Mouse (Mus musculus) left cerebral cortex, adult 18-20 months (tissue): Measurements from ENCODE around the gene Aqp2. TPM values are rescaled to one million over a fixed set of nuclear protein-coding genes. Genes with fewer than 3 reads are reported as not detected.

Experiments
- DNase-seq, 2 experiments: peaks; one replicate each; pipeline ENCODE4 v3.0.0; 2021 to 2022; ENCODE audit warnings: low spot score in 2 of 2, mixed read lengths in 1 of 2
- total RNA-seq, 2 experiments: library from RNA; stranded (reverse); gene quantifications; 2 replicates each; pipeline ENCODE4 v1.2.3; 2021

Aqp2 gene
- total RNA-seq, 2 experiments from 2014 or later, result not detected

GRCm38 (mm10) chr15:99615246-99615645, 36.4 kb downstream of the Aqp2 start:
- no peak for DNase-seq

- DNase-seq, result no peak
These were observed 39.7 kb downstream of the Aqp2 start for GRCm38 (mm10) chr15:99618595-99618994.

- no peak for DNase-seq
These were observed 41.0 kb downstream of the Aqp2 start for GRCm38 (mm10) chr15:99619821-99620220.

GRCm38 (mm10) chr15:99622063-99622462, 43.2 kb downstream of the Aqp2 start:
- DNase-seq, result no peak

- DNase-seq, result no peak
These were observed 52.8 kb downstream of the Aqp2 start for GRCm38 (mm10) chr15:99631618-99632017.

Other genes with a start within 250 kb of the Aqp2 start
- 1 to 10 TPM; 8.5 to 9.6 TPM for gene Fmnl3, start 208.6 kb upstream of the Aqp2 start, total RNA-seq
- 100 to 1,000 TPM; 331 to 338 TPM for gene Tmbim6, start 186.2 kb upstream of the Aqp2 start, total RNA-seq
- gene Nckap5l, start 121.3 kb upstream of the Aqp2 start, total RNA-seq, result 10 to 100 TPM; 17.0 to 19.0 TPM
- gene Bcdin3d, start 104.3 kb upstream of the Aqp2 start, total RNA-seq, result 1 to 10 TPM; 4.6 to 4.7 TPM
- gene Faim2, start 50.9 kb upstream of the Aqp2 start, total RNA-seq, result 100 to 1,000 TPM; 451 to 453 TPM
- gene Aqp5, start 11.7 kb downstream of the Aqp2 start, total RNA-seq, result under 1 TPM in 1 of 2 experiments, not detected in 1; 0.30 TPM
- under 1 TPM; 0.35 to 0.61 TPM for gene Aqp6, start 22.3 kb downstream of the Aqp2 start, total RNA-seq
- 10 to 100 TPM; 12.4 to 13.0 TPM for gene Racgap1, start 72.6 kb downstream of the Aqp2 start, total RNA-seq
- 10 to 100 TPM; 62.7 to 75.8 TPM for gene Asic1, start 91.3 kb downstream of the Aqp2 start, total RNA-seq
- gene Smarcd1, start 123.1 kb downstream of the Aqp2 start, total RNA-seq, result 100 to 1,000 TPM; 149 to 156 TPM
- gene Gm17349, start 126.4 kb downstream of the Aqp2 start, total RNA-seq, result 1 to 10 TPM; 2.6 to 6.1 TPM
- 10 to 100 TPM; 76.6 to 82.3 TPM for gene Gpd1, start 138.5 kb downstream of the Aqp2 start, total RNA-seq
- gene Cox14, start 146.6 kb downstream of the Aqp2 start, total RNA-seq, result 100 to 1,000 TPM; 126 TPM
- gene Cers5, start 193.8 kb downstream of the Aqp2 start, total RNA-seq, result 10 to 100 TPM; 34.4 to 35.2 TPM